Mouse (Mus musculus): Measurements from ENCODE around the gene Qpct. TPM values are rescaled to one million over a fixed set of nuclear protein-coding genes. Genes with fewer than 3 reads are reported as not detected.
"Not testable (repeated sequence)": the region's sequence is repeated elsewhere in the genome, so short reads cannot be mapped to it uniquely, and the experiment has no call there.

The Qpct gene
- polyA plus RNA-seq, 1 experiment from 2014 or later = 51.7 TPM

- H3K4me3 ChIP-seq; H3K4me2 ChIP-seq; H3K27me3 ChIP-seq (replicated peaks); ATAC-seq (ENCODE audit: insufficient number of reproducible peaks, low FRiP score); H3K9ac ChIP-seq; H3K27ac ChIP-seq (ENCODE audit: poor library complexity, severe bottlenecking); H3K9me3 ChIP-seq (replicated peaks); H3K4me1 ChIP-seq (replicated peaks); H3K36me3 ChIP-seq: not testable (repeated sequence)
- 60% methylated on average over 9 of the region's 9 CpGs for WGBS
Observed at GRCm38 (mm10) chr17:79115248-79115647, 63.5 kb downstream of the Qpct start.

- Histone ChIP-seq H3K4me1 (replicated peaks) (no peaks in the 10 kb centered on the region), H3K4me3 (no peak overlapping the region), H3K36me3 (no peaks in the 10 kb centered on the region), H3K27me3 (replicated peaks) (no peaks in the 10 kb centered on the region), H3K4me2 (no peak overlapping the region), H3K9ac (no peak overlapping the region), H3K9me3 (replicated peaks) (peaks cover 7% of the 10 kb centered on the region), H3K27ac (ENCODE audit: poor library complexity, severe bottlenecking) (no peak overlapping the region)
- ATAC-seq (ENCODE audit: insufficient number of reproducible peaks, low FRiP score) = no peak
- WGBS = 80% methylated on average over 1 of the region's 1 CpGs
Observed at GRCm38 (mm10) chr17:79119066-79119465, 67.4 kb downstream of the Qpct start.

GRCm38 (mm10) chr17:79120269-79120668 lies 68.6 kb downstream of the Qpct start:
- peaks cover 7% of the 10 kb centered on the region for H3K9me3 ChIP-seq (replicated peaks)
- no peak overlapping the region for H3K9ac ChIP-seq
- no peak overlapping the region for H3K27ac ChIP-seq (ENCODE audit: poor library complexity, severe bottlenecking)
- H3K4me2 ChIP-seq = no peak overlapping the region
- no peaks in the 10 kb centered on the region for H3K4me1 ChIP-seq (replicated peaks)
- no peaks in the 10 kb centered on the region for H3K36me3 ChIP-seq
- WGBS = 71% methylated on average over 3 of the region's 3 CpGs
- no peaks in the 10 kb centered on the region for H3K27me3 ChIP-seq (replicated peaks)
- no peak for ATAC-seq (ENCODE audit: insufficient number of reproducible peaks, low FRiP score)
- H3K4me3 ChIP-seq = no peak overlapping the region

GRCm38 (mm10) chr17:79133740-79134139 lies 82.0 kb downstream of the Qpct start:
- 54% methylated on average over 8 of the region's 8 CpGs for WGBS
- no peak for ATAC-seq (ENCODE audit: insufficient number of reproducible peaks, low FRiP score)

GRCm38 (mm10) chr17:79135826-79136225 lies 84.1 kb downstream of the Qpct start:
- no peak for ATAC-seq (ENCODE audit: insufficient number of reproducible peaks, low FRiP score)
- 75% methylated on average over 6 of the region's 6 CpGs for WGBS
- H3K4me2 ChIP-seq = no peak overlapping the region

More at GRCm38 (mm10) chr17:79133740-79134139, 82.0 kb downstream of the Qpct start:
- H3K4me2 ChIP-seq = no peak overlapping the region
- H3K9ac ChIP-seq = no peak overlapping the region
- no peaks in the 10 kb centered on the region for H3K27me3 ChIP-seq (replicated peaks)
- no peak overlapping the region for H3K27ac ChIP-seq (ENCODE audit: poor library complexity, severe bottlenecking)
- no peaks in the 10 kb centered on the region for H3K4me1 ChIP-seq (replicated peaks)
- no peaks in the 10 kb centered on the region for H3K36me3 ChIP-seq
- no peak overlapping the region for H3K4me3 ChIP-seq
- no peaks in the 10 kb centered on the region for H3K9me3 ChIP-seq (replicated peaks)

GRCm38 (mm10) chr17:79136401-79136800 lies 84.7 kb downstream of the Qpct start:
- no peaks in the 10 kb centered on the region for H3K4me1 ChIP-seq (replicated peaks)
- no peak overlapping the region for H3K27ac ChIP-seq (ENCODE audit: poor library complexity, severe bottlenecking)
- H3K27me3 ChIP-seq (replicated peaks) = no peaks in the 10 kb centered on the region
- ATAC-seq (ENCODE audit: insufficient number of reproducible peaks, low FRiP score) = no peak
- 91% methylated on average over 2 of the region's 2 CpGs for WGBS
- no peaks in the 10 kb centered on the region for H3K9me3 ChIP-seq (replicated peaks)
- H3K36me3 ChIP-seq = no peaks in the 10 kb centered on the region
- no peak overlapping the region for H3K4me3 ChIP-seq
- H3K4me2 ChIP-seq = no peak overlapping the region
- H3K9ac ChIP-seq = no peak overlapping the region

More at GRCm38 (mm10) chr17:79135826-79136225, 84.1 kb downstream of the Qpct start:
- Histone ChIP-seq H3K9me3 (replicated peaks) (no peaks in the 10 kb centered on the region), H3K9ac (no peak overlapping the region), H3K27me3 (replicated peaks) (no peaks in the 10 kb centered on the region), H3K27ac (ENCODE audit: poor library complexity, severe bottlenecking) (no peak overlapping the region), H3K4me1 (replicated peaks) (no peaks in the 10 kb centered on the region), H3K4me3 (no peak overlapping the region), H3K36me3 (no peaks in the 10 kb centered on the region)

Other genes starting within 250 kb of the Qpct start
- gene Heatr5b, start 216.5 kb upstream of the Qpct start, polyA plus RNA-seq (2016; fragmentation: Nextera tagmentation; extraction: Ambion mirVana) = 23.8 and 25.1 TPM in 2 replicates
- gene Gpatch11, start 216.3 kb upstream of the Qpct start, polyA plus RNA-seq (2016; fragmentation: Nextera tagmentation; extraction: Ambion mirVana) = 38.4 TPM in 2 replicates
- 11.1 and 11.7 TPM in 2 replicates for gene Eif2ak2, start 169.3 kb upstream of the Qpct start, polyA plus RNA-seq (2016; fragmentation: Nextera tagmentation; extraction: Ambion mirVana)
- 0.15 TPM in 1 of 2 replicates, not detected in the other for gene Sult6b1, start 144.9 kb upstream of the Qpct start, polyA plus RNA-seq (2016; fragmentation: Nextera tagmentation; extraction: Ambion mirVana)
- 78.2 and 80.4 TPM in 2 replicates for gene Cebpzos, start 135.4 kb upstream of the Qpct start, polyA plus RNA-seq (2016; fragmentation: Nextera tagmentation; extraction: Ambion mirVana)
- gene Cebpz, start 114.8 kb upstream of the Qpct start, polyA plus RNA-seq (2016; fragmentation: Nextera tagmentation; extraction: Ambion mirVana) = 37.5 and 40.4 TPM in 2 replicates
- gene Ndufaf7, start 114.8 kb upstream of the Qpct start, polyA plus RNA-seq (2016; fragmentation: Nextera tagmentation; extraction: Ambion mirVana) = 61.2 and 65.4 TPM in 2 replicates
- gene Prkd3, start 31.1 kb upstream of the Qpct start, polyA plus RNA-seq (2016; fragmentation: Nextera tagmentation; extraction: Ambion mirVana) = 35.4 and 37.5 TPM in 2 replicates